16 mouse cellular contexts compared by ENCODE assay signal in genomic region chr9:74925220-74925769, GRCm38 (mm10). TPM values are rescaled to one million over a fixed set of nuclear protein-coding genes. Genes with fewer than 3 reads are reported as not detected.
DNase-seq lines count a peak whose midpoint lies in the region; ATAC-seq lines count a peak whose summit lies in the region.
"Had no signal": no experiment of that assay in that cellular context is flagged by ENCODE, and none has a peak within 500 bp of the region (broad histone marks: within the 10 kb centered on the region; RNA-seq: fewer than 3 reads in every experiment).

No protein-coding gene starts in this region.

- peak; percentile 41; the same call in 1 of the 2 replicates for ATAC-seq in neural tube, embryonic 11.5 days (ENCODE audit: insufficient read depth, low FRiP score, low TSS enrichment)
- ATAC-seq in midbrain, embryonic 13.5 days, result peak; percentile 64
- no peak for ATAC-seq in heart, embryonic 11.5 days (replicated peaks; ENCODE audit: insufficient number of reproducible peaks, low FRiP score, low TSS enrichment)
- ATAC-seq: activated CD4-positive, CD25-positive, alpha-beta regulatory T cell, adult 4 months had no signal

- no peak overlapping the region for H3K4me3 ChIP-seq in neural tube, embryonic 11.5 days (ENCODE audit: low read depth, low read length)
- H3K4me3 ChIP-seq in hindbrain, embryonic 10.5 days, result no peak overlapping the region
- no peak overlapping the region for H3K4me3 ChIP-seq in midbrain, embryonic 13.5 days (replicated peaks)
- H3K4me3 ChIP-seq in heart, embryonic 11.5 days (ENCODE audit: low read depth, low read length), result no peak overlapping the region
- H3K4me3 ChIP-seq: limb, embryonic 13.5 days had no signal

- no peaks in the 10 kb centered on the region for H3K27me3 ChIP-seq in neural tube, embryonic 11.5 days (ENCODE audit: control insufficient read depth, insufficient read depth, low read length)
- no peaks in the 10 kb centered on the region for H3K27me3 ChIP-seq in hindbrain, embryonic 10.5 days (ENCODE audit: insufficient read depth, poor library complexity, severe bottlenecking)
- H3K27me3 ChIP-seq in midbrain, embryonic 13.5 days, result no peaks in the 10 kb centered on the region
- no peaks in the 10 kb centered on the region for H3K27me3 ChIP-seq in heart, embryonic 11.5 days (ENCODE audit: control insufficient read depth, insufficient read depth, low read length)
- H3K27me3 ChIP-seq: limb, embryonic 13.5 days had no signal

- H3K27ac ChIP-seq in neural tube, embryonic 11.5 days (ENCODE audit: low read depth, low read length), result no peak overlapping the region
- H3K27ac ChIP-seq in hindbrain, embryonic 10.5 days, result peak overlapping the region; percentile 47; the same call in 1 of the 2 replicates
- peak overlapping the region; percentile 52 for H3K27ac ChIP-seq in midbrain, embryonic 13.5 days
- no peak overlapping the region for H3K27ac ChIP-seq in heart, embryonic 11.5 days (ENCODE audit: low read depth, low read length)
- H3K27ac ChIP-seq: limb, embryonic 13.5 days had no signal

- no peaks in the 10 kb centered on the region for H3K9me3 ChIP-seq in neural tube, embryonic 11.5 days (ENCODE audit: control insufficient read depth, low read length)
- no peaks in the 10 kb centered on the region for H3K9me3 ChIP-seq in hindbrain, embryonic 10.5 days
- no peaks in the 10 kb centered on the region for H3K9me3 ChIP-seq in midbrain, embryonic 13.5 days
- no peaks in the 10 kb centered on the region for H3K9me3 ChIP-seq in heart, embryonic 11.5 days (replicated peaks; ENCODE audit: control insufficient read depth, low read length)
- H3K9me3 ChIP-seq: G1E; limb, embryonic 13.5 days had no signal

- H3K4me1 ChIP-seq in neural tube, embryonic 11.5 days (ENCODE audit: control insufficient read depth, insufficient read depth, low read length), result no peaks in the 10 kb centered on the region; the same call in 1 of the 2 replicates
- peaks cover 32% of the 10 kb centered on the region for H3K4me1 ChIP-seq in hindbrain, embryonic 10.5 days (replicated peaks)
- H3K4me1 ChIP-seq in midbrain, embryonic 13.5 days (replicated peaks), result peaks cover 20% of the 10 kb centered on the region
- H3K4me1 ChIP-seq in heart, embryonic 11.5 days (ENCODE audit: control insufficient read depth, insufficient read depth, low read length), result peaks cover 8% of the 10 kb centered on the region; the same call in 1 of the 2 replicates

- H3K36me3 ChIP-seq in neural tube, embryonic 11.5 days (ENCODE audit: control insufficient read depth, insufficient read depth, low read length), result no peaks in the 10 kb centered on the region
- H3K36me3 ChIP-seq in hindbrain, embryonic 10.5 days, result no peaks in the 10 kb centered on the region
- H3K36me3 ChIP-seq in midbrain, embryonic 13.5 days, result no peaks in the 10 kb centered on the region
- no peaks in the 10 kb centered on the region for H3K36me3 ChIP-seq in heart, embryonic 11.5 days (ENCODE audit: control insufficient read depth, insufficient read depth, low read length)
- H3K36me3 ChIP-seq: G1E; limb, embryonic 13.5 days had no signal

- intact Hi-C loops in left cerebral cortex, postnatal 25 days (cut with DNase I), result no loop called here

- no peak overlapping the region for H3K9ac ChIP-seq in neural tube, embryonic 11.5 days (ENCODE audit: low read length)
- H3K9ac ChIP-seq in midbrain, embryonic 13.5 days (replicated peaks), result no peak overlapping the region
- H3K9ac ChIP-seq in heart, embryonic 11.5 days (ENCODE audit: low read depth, low read length), result no peak overlapping the region
- H3K9ac ChIP-seq: limb, embryonic 13.5 days; lung, embryonic 14.5 days had no signal

- H3K4me2 ChIP-seq in neural tube, embryonic 11.5 days (ENCODE audit: low read depth), result no peak overlapping the region
- H3K4me2 ChIP-seq in midbrain, embryonic 13.5 days (replicated peaks), result no peak overlapping the region
- no peak overlapping the region for H3K4me2 ChIP-seq in heart, embryonic 11.5 days
- H3K4me2 ChIP-seq: limb, embryonic 13.5 days; lung, embryonic 14.5 days had no signal

- WGBS in neural tube, embryonic 11.5 days, result 51% methylated on average over 10 of the region's 10 CpGs
- 51% methylated on average over 10 of the region's 10 CpGs for WGBS in hindbrain, embryonic 10.5 days
- 11% methylated on average over 10 of the region's 10 CpGs for WGBS in midbrain, embryonic 13.5 days
- 85% methylated on average over 10 of the region's 10 CpGs for WGBS in heart, embryonic 11.5 days (ENCODE audit: insufficient replicate concordance)

- peak; percentile 49 for DNase-seq in neural tube, embryonic 11.5 days (ENCODE audit: low spot score)
- DNase-seq in neural tube, embryonic 10.5 days (ENCODE audit: extremely low spot score, low spot score), result no peak
- DNase-seq in hindbrain, embryonic 10.5 days (ENCODE audit: low spot score), result peak; percentile 6
- no peak for DNase-seq in left cerebral cortex, postnatal 25 days (ENCODE audit: low spot score in 2 of 2)
- no peak for DNase-seq in right cerebral cortex, postnatal 14 days
- DNase-seq in frontal cortex, postnatal 25 days (ENCODE audit: low spot score in 2 of 2), result no peak
- DNase-seq: B cell, adult 2 months; cerebellum, postnatal 36 days; heart, postnatal 4 days; kidney, postnatal 10 days; lung, embryonic 14.5 days had no signal

RNA-seq across cellular contexts. Expression of gene Fam214a, which starts 27.4 kb away (rescaled TPM):
- 13.6 and 14.8 TPM in 2 replicates for polyA plus RNA-seq in neural tube, embryonic 11.5 days (2014; fragmentation: Nextera tagmentation; extraction: Ambion mirVana)
- 8.6 and 13.1 TPM in 2 replicates for polyA plus RNA-seq in hindbrain, embryonic 10.5 days (2016; fragmentation: Nextera tagmentation; extraction: Ambion mirVana)
- 31.3 TPM in 2 replicates for polyA plus RNA-seq in midbrain, embryonic 13.5 days (2015; fragmentation: Nextera tagmentation; extraction: Ambion mirVana)
- 10 to 100 TPM; 34.3 to 39.3 TPM for total RNA-seq in left cerebral cortex, postnatal 25 days (2021)
- 9.7 and 9.9 TPM in 2 replicates for polyA plus RNA-seq in heart, embryonic 11.5 days (2014; fragmentation: Nextera tagmentation; extraction: Ambion mirVana)

Comparison
In these comparisons a context has a peak if more than half of its experiments do, and no peak if none do; other contexts are left out.
1. DNase-seq: peak in neural tube, embryonic 11.5 days (single experiment) and hindbrain, embryonic 10.5 days (single experiment); none in neural tube, embryonic 10.5 days (single experiment), left cerebral cortex, postnatal 25 days (0 of 2), right cerebral cortex, postnatal 14 days (single experiment) and frontal cortex, postnatal 25 days (0 of 2).
2. H3K27ac ChIP-seq: peak in hindbrain, embryonic 10.5 days (single experiment) and midbrain, embryonic 13.5 days (single experiment); none in neural tube, embryonic 11.5 days (single experiment) and heart, embryonic 11.5 days (single experiment).